Mouse (Mus musculus) skeletal muscle tissue, adult 2 months (tissue): ENCODE results near the gene Napa.

Experiments
- DNase-seq: peaks from one replicate; pipeline ENCODE4 v3.0.0-alpha.2; 2012; ENCODE audit warnings: low read depth, low spot score

Napa gene

GRCm38 (mm10) chr7:16099901-16100300 is 1.6 kb downstream of the Napa start:
- DNase-seq: no peak

DNA sequence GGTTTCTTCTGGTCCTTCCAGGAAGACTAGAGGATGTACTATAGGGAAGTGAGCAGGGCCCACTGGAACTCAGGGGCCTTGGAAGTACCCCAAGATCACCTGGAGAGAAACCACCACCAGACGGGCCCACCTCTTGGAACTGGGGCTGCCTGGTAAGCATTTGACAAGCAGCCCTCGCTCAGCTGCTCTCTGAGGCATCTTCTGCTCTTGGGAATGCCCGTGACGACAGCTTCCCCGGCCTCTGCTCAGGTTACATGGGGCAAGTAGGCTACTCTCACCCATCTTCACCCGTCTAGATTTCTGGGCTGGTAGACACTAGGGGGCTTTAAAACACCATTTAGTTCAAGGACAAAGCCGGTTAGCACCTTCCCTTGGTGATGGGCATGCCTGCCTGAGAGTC is 2.8 kb downstream of the Napa start:
- peak; percentile 76 for DNase-seq

DNA sequence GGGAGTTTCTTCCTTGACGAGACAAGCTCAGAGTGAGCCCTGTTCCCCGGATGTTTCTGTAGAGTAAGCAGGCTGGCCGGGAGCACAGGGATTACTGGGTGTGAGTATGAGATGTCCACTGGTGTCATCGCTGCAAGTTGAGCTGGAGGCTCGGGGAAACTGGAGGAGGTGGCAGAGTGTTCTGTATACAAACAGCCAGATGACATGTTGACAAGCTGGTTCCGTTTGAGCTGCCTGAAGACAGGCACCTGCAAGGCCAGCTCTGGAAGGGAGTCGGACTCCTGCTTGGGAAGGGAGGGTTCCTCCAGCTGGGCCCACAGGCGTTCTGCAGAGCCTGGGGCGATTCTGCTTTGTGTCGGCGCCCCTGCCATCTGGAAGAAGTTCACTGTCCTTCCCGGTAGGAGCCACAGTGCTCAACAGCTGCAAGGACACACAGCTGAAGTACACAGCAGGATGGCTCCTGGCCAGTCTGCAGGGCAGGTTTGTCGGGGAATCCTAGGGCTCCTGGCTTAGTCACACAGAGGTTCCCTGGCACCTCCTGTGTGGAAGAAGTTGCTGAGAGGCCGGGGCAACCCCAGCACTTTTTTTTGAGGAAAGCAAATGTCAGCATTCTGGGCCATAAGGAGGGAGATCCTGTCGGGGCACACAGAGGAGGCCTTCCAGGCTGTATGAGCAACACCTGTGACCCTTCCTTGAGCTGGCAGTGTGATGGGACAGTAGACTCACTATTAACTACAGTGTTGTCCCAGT is 3.6 kb downstream of the Napa start:
- DNase-seq: peak; percentile 82

- no peak for DNase-seq
Observed at GRCm38 (mm10) chr7:16102686-16103226, 4.5 kb downstream of the Napa start.

GRCm38 (mm10) chr7:16103760-16104159 is 5.5 kb downstream of the Napa start:
- DNase-seq: no peak

- no peak for DNase-seq
Observed at GRCm38 (mm10) chr7:16104611-16105388, 6.5 kb downstream of the Napa start.

GRCm38 (mm10) chr7:16108886-16109542 is 10.8 kb downstream of the Napa start:
- DNase-seq: no peak

DNA sequence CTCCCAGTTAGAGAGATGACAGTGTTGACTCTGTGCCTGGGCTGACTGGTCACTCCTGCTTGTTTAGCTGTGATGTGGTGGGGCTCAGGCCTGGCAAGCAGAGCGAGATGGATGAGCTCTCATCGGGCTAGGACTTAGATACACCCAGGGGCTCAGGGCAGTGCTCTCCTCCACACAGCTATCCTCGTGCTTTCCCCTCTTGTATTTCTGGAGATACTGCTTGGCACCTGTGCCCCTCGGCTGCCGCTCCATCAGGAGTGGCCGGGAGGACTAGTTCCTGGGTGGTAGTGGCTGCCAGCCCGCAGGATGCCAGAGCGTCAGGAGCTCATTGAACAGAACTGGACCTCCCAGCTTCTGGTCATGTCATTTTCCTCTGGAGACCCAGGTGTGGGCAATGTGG is 11.9 kb downstream of the Napa start:
- no peak for DNase-seq

GRCm38 (mm10) chr7:16111284-16112090 is 13.2 kb downstream of the Napa start:
- DNase-seq: no peak

DNA sequence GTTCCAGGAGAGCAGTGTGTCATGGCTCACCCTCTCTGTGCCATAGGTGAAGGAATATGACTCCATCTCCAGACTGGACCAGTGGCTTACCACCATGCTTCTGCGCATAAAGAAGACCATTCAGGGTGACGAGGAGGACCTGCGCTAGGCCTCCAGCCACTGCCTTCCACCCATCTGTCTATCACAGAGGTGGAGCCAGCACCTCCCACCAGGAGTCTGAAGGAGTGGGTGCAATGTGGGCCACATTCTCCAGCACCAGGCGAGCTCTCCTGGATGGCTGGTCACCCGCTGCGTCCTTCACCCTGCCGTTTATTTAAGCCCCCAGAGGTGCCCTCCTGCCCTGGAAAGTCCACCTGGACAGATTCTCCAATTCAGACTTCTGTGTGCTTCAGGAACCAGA is 18.2 kb downstream of the Napa start:
- DNase-seq: no peak

GRCm38 (mm10) chr7:16117100-16117499 is 18.8 kb downstream of the Napa start:
- DNase-seq: no peak

DNA sequence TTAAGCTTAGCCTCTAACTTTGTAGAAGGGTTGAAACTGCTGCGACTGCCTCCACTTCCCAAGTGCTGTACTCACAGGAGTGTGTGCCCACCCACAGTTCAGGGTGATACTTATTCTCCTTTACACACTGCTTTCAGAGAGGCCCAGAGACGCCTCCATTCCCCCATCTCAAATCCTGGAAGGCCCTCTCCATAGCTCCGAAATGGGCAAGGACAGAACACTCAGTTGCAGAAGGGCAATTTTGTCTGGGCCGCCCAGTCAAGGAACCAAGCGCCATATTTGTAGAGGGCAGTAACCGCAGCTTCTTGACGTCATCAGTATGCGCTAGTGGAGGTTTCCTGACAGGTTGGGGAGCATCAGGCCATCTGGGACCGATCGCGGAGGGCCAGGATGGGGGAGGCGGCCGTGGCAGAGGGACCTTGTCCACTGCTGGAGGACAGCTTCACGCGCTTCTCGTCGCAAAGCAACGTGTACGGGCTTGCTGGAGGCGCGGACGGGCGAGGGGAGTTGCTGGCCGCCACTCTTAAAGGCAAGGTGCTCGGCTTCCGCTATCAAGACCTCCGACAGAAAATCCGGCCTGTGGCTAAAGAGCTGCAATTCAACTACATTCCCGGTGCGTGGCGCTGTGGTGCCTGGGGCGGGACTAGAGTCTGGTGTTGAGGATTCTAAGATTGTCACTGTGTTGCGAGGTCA is 21.5 kb downstream of the Napa start, which contains the start of gene Kptn:
Gene Kptn (plus strand): TSS at position 327 of the 693 bp plus-strand sequence.
- peak; percentile 91 for DNase-seq

- DNase-seq: no peak
Observed at GRCm38 (mm10) chr7:16120262-16120600, 22.0 kb downstream of the Napa start.

- DNase-seq: no peak
Observed at GRCm38 (mm10) chr7:16125829-16126228, 27.6 kb downstream of the Napa start.

- DNase-seq: no peak
Observed at GRCm38 (mm10) chr7:16128344-16128743, 30.1 kb downstream of the Napa start.

GRCm38 (mm10) chr7:16128899-16129298 is 30.6 kb downstream of the Napa start:
- no peak for DNase-seq

DNA sequence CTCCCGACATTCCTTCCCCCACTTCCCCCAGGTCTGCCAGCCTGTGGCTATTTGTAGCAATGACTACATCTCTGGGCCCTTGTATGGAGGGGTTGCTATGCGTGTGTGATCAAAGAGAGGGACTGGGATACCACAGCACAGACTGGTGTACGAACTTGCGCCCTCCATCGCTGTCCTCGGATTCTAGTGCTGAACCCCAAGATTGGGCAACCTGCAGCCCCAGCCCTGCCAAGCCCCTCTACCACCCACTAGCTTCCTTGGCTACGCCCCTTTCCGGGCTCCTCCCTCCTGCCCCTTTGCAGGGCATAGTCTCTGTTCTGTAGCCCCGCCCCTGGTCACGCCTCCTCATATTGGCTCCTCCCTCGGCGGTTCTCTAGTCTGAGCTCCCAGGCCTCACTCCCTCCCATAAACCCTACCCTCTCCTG is 31.2 kb downstream of the Napa start, which contains the start of gene Slc8a2:
Gene Slc8a2 (plus strand): TSS at position 406 of the 425 bp plus-strand sequence.
- DNase-seq: peak; percentile 62

GRCm38 (mm10) chr7:16129846-16130691 is 31.8 kb downstream of the Napa start:
- no peak for DNase-seq

DNA sequence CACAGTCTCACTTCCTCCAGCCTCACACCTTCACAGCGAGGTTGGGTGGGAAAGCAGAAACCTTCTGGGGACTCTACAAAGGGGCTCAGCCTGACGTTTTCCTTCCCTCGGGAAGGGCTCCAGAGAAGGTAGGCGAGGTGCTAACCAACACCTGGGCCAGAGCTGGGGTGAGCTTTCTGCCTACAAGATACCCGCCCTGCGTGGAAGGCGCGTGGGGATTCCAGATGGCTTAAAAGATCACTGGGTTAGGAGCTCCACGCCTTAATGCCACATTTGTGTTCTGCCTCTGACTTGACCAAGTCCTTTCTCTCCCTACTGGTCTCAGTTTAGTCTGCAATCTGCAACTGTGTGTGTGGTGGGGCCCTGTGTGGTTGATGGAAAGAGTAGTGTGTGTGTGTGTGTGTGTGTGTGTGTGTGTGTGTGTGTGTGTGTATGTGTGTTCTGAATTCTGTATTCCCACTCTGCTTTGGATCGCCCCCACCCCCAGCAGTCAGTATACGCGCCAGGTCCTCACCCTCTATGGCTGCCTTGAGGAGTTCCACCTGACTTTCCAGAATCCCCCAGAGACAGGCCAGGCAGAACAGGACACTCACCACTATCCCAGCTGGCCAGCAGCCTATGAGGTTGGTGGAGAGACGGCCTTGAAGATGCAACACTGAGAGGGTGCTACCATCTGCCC is 32.8 kb downstream of the Napa start:
- DNase-seq: no peak
